Mouse (Mus musculus) intestine, embryonic 14.5 days (tissue): Measurements from ENCODE around the gene Mtap. TPM values are rescaled to one million over a fixed set of nuclear protein-coding genes. Genes with fewer than 3 reads are reported as not detected.

Source experiments
- ATAC-seq: fragments of 200-750 bp; cut with Nextera tagmentation; replicated peaks from 2 replicates; pipeline ENCODE4 v1.8.0; 2017; ENCODE audit warnings: low read depth, moderate number of reproducible peaks, moderate TSS enrichment, moderate library complexity; ENCODE audit not compliant: low FRiP score, low TSS enrichment
- DNase-seq: peaks from one replicate; pipeline ENCODE4 v3.0.0-alpha.2; 2018; ENCODE audit warnings: low spot score
- H3K27ac ChIP-seq: fragments of 300-500 bp; sonication (generic); 2 replicates; pipeline ENCODE4 v1.5.1; 2014; ENCODE audit warnings: low read depth, mild to moderate bottlenecking, control low read depth
- H3K27me3 ChIP-seq: fragments of 300-500 bp; sonication (generic); replicated peaks from 2 replicates; pipeline ENCODE4 v1.6.1; 2014; ENCODE audit warnings: low read length, control low read depth; ENCODE audit not compliant: control insufficient read depth, insufficient read depth
- H3K36me3 ChIP-seq: fragments of 300-500 bp; sonication (generic); 2 replicates; pipeline ENCODE4 v1.6.1; 2014; ENCODE audit warnings: low read length, control low read depth; ENCODE audit not compliant: control insufficient read depth, insufficient read depth
- H3K4me1 ChIP-seq: fragments of 300-500 bp; sonication (generic); replicated peaks from 2 replicates; pipeline ENCODE4 v1.6.1; 2014; ENCODE audit warnings: low read length, control low read depth, mixed read lengths; ENCODE audit not compliant: control insufficient read depth, insufficient read depth
- H3K4me2 ChIP-seq: fragments of 300-500 bp; sonication (generic); 2 replicates; pipeline ENCODE4 v1.6.1; 2014; ENCODE audit warnings: low read length
- H3K4me3 ChIP-seq: fragments of 300-500 bp; sonication (generic); 2 replicates; pipeline ENCODE4 v1.5.1; 2014; ENCODE audit warnings: low read depth, low read length, control low read depth, mixed read lengths
- H3K9ac ChIP-seq: fragments of 300-500 bp; sonication (generic); 2 replicates; pipeline ENCODE4 v1.6.1; 2014; ENCODE audit warnings: mild to moderate bottlenecking, low read length
- H3K9me3 ChIP-seq: fragments of 300-500 bp; sonication (generic); 2 replicates; pipeline ENCODE4 v1.6.1; 2016; ENCODE audit warnings: low read length, control low read depth; ENCODE audit not compliant: control insufficient read depth
- WGBS: fragments of 180-500 bp; shearing (Covaris S2); extraction: QIAGEN DNeasy Blood & Tissue Kit; methylation state at CpG from one replicate; pipeline ENCODE4 v1.1.7; 2014; 5-methylcytosine and 5-hydroxymethylcytosine counted together
- polyA plus RNA-seq: library from polyadenylated mRNA; unstranded; fragments of >200 nt; fragmentation: Nextera tagmentation; extraction: Ambion mirVana; gene quantifications from 2 replicates; pipeline ENCODE4 v1.2.1, GENCODE M21; 2014

Mtap gene
- polyA plus RNA-seq, 1 experiment from 2014 or later = 69.7 TPM

DNA sequence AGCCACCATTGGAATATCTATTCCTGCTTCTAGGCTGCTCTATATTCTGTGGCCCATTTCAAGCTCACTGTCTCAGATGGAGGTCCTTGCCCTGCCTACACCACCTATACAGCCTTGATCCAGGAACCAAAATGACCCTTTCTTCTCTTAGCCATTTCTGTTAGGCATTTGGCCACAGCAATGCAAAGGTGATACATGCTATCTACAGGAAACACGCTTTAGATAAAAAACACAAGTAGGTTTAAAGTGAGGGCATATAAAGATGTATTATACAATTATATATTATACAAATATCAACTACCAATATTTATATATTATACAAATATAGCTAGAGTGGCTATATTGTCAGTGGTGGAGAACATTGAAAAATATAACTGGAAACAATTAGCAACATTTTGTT, 63.9 kb downstream of the Mtap start:
- Histone ChIP-seq H3K36me3 (no peaks in the 10 kb centered on the region), H3K27me3 (no peaks in the 10 kb centered on the region), H3K4me2 (no peak overlapping the region), H3K9me3 (no peaks in the 10 kb centered on the region), H3K27ac (no peak overlapping the region), H3K4me1 (no peaks in the 10 kb centered on the region), H3K4me3 (no peak overlapping the region), H3K9ac (no peak overlapping the region)
- DNase-seq (no peak), ATAC-seq (no peak)
- WGBS = 83% methylated on average over 1 of the region's 1 CpGs

DNA sequence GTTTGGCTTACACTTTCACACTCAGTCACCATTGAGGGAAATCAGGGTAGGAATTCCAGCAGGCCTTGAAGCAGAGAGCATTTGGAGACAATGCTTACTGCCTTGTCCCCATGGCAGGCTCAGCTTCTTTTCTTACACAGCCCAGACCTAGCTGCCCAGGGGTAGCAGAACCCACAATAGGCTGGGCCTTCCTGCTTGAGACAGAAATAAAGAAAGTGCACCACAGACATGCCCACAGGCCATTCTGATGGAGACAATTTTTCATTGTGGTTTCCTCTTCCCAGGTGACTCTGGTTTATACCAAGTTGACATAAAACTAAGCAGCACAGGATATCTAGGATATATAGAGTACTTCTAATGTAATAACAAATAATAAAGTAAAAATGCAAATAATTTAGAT, 72.4 kb downstream of the Mtap start:
- no peak overlapping the region for H3K4me2 ChIP-seq

DNA sequence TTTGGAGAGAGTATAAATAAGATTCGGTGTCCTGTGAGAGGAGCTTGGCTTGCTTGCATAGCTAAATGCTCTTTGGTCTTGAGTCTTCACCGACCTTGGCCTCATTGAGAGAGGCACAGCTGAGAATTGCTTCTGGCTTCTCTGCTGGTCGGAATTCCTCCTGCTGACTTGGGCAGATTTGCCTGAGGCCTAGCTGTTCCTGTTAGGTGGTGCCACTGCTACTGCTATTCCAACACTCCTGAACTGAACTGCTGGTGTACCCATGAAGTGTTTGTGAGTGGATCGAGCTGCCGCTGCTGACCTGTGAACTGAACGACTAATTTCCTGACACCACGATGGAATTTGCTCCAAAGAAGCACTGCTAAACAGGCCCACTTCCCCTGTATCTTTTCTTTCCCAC, 73.4 kb downstream of the Mtap start:
- Histone ChIP-seq H3K27me3 (0 out of 2 replicates have a peak, but pooled peaks cover 2% of the 10 kb centered on the region), H3K9ac (no peak overlapping the region), H3K27ac (no peak overlapping the region), H3K4me1 (no peaks in the 10 kb centered on the region), H3K4me2 (no peak overlapping the region), H3K36me3 (no peaks in the 10 kb centered on the region), H3K4me3 (no peak overlapping the region), H3K9me3 (no peaks in the 10 kb centered on the region)
- DNase-seq (no peak), ATAC-seq (no peak)
- WGBS = 66% methylated on average over 7 of the region's 7 CpGs

More for the DNA sequence above, 72.4 kb downstream of the Mtap start:
- Histone ChIP-seq H3K9me3 (no peaks in the 10 kb centered on the region), H3K4me1 (no peaks in the 10 kb centered on the region), H3K27me3 (0 out of 2 replicates have a peak, but pooled peaks cover 2% of the 10 kb centered on the region), H3K27ac (no peak overlapping the region), H3K9ac (no peak overlapping the region), H3K36me3 (no peaks in the 10 kb centered on the region), H3K4me3 (no peak overlapping the region)
- ATAC-seq = no peak
- DNase-seq = no peak

DNA sequence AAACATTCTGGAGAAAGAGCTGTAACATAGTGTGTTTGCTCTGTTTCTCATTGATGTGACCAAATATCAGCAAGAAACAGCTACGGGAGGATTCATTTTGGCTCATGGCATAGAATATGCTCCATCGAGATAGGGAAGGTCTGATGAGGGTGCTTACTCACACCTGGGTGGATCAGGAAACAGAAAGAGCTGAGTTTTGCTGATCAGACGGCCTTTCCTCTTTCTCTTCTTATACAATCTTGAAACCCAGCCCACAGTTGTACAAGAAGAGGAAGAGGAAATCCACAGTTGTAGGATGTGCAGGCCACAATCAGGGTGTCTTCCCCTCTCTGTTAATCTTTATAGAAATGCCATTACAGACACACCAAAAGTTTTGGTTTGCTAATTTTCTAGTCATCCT, 75.3 kb downstream of the Mtap start:
- DNase-seq (no peak), ATAC-seq (no peak)
- WGBS = 75% methylated on average over 3 of the region's 3 CpGs
- no peaks in the 10 kb centered on the region for H3K36me3 ChIP-seq
- no peak overlapping the region for H3K9ac ChIP-seq
- no peaks in the 10 kb centered on the region for H3K27me3 ChIP-seq
- H3K27ac ChIP-seq = no peak overlapping the region
- no peak overlapping the region for H3K4me3 ChIP-seq
- H3K4me1 ChIP-seq = no peaks in the 10 kb centered on the region
- H3K4me2 ChIP-seq = no peak overlapping the region
- H3K9me3 ChIP-seq = no peaks in the 10 kb centered on the region

Other genes starting within 250 kb of the Mtap start
- not detected in 2 replicates for gene Cdkn2a, start 157.5 kb downstream of the Mtap start, polyA plus RNA-seq
- 4.7 and 6.6 TPM in 2 replicates for gene Cdkn2b, start 173.9 kb downstream of the Mtap start, polyA plus RNA-seq